ENCODE assay signal across 19 mouse cellular contexts in the genomic region with DNA sequence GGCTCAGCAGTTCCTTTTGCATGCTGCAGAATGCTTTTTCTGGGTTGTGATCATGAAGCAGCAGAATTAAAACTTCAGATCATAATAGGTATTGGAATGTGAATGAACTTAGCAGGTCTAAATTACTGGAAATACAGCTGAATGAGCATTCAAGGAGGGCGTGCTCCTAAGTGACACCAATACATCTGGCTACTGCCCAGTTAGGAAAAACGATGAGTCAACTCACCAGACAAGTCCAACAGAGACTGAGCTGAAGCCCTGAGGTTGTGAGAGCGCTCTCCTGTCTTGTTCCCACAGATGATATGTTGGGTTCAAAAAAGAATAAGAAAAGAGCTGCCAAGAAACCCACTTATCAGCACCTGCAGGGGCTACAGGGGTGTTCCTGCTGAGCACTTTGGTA. TPM values are rescaled to one million over a fixed set of nuclear protein-coding genes. Genes with fewer than 3 reads are reported as not detected.
DNase-seq lines count a peak whose midpoint lies in the region; ATAC-seq and TF ChIP-seq lines count a peak whose summit lies in the region.
"Had no signal": no experiment of that assay in that cellular context is flagged by ENCODE, and none has a peak within 500 bp of the region (broad histone marks: within the 10 kb centered on the region; RNA-seq: fewer than 3 reads in every experiment).

No protein-coding gene starts in this region.

- no peak overlapping the region for H3K4me3 ChIP-seq in kidney, adult 2 months (ENCODE audit: insufficient read depth, low read depth, low read length)
- no peak overlapping the region for H3K4me3 ChIP-seq in MEL (ENCODE audit: control insufficient read depth in 1 of 2, insufficient read depth in 1 of 2, low read depth in 2 of 2, low read length in 2 of 2)
- H3K4me3 ChIP-seq: embryonic facial prominence, embryonic 12.5 days; forebrain, embryonic 15.5 days; heart, embryonic 13.5 days; hindbrain, embryonic 15.5 days had no signal

- H3K9ac ChIP-seq in MEL (ENCODE audit: control insufficient read depth, low read depth, low read length, poor library complexity, severe bottlenecking), result no peak overlapping the region
- H3K9ac ChIP-seq: embryonic facial prominence, embryonic 12.5 days; forebrain, embryonic 15.5 days; heart, embryonic 13.5 days; hindbrain, embryonic 15.5 days had no signal

- no peaks in the 10 kb centered on the region for H3K36me3 ChIP-seq in kidney, adult 2 months (ENCODE audit: control insufficient read depth, insufficient read depth, low read length)
- H3K36me3 ChIP-seq in MEL (ENCODE audit: control insufficient read depth in 1 of 2, insufficient read depth in 2 of 2, low read length in 2 of 2), result no peaks in the 10 kb centered on the region
- H3K36me3 ChIP-seq: embryonic facial prominence, embryonic 12.5 days; forebrain, embryonic 15.5 days; G1E; heart, embryonic 13.5 days; hindbrain, embryonic 15.5 days had no signal

- peak; percentile 33; the same call in 1 of the 2 replicates for ATAC-seq in megakaryocyte-erythroid progenitor cell, adult 5-6 weeks (replicated peaks; ENCODE audit: low FRiP score, low TSS enrichment, poor library complexity, severe bottlenecking)
- ATAC-seq: CD4-positive, CD25-positive, alpha-beta regulatory T cell, adult 4 months; forebrain, embryonic 15.5 days had no signal

- H3K27me3 ChIP-seq in kidney, adult 2 months (replicated peaks; ENCODE audit: control insufficient read depth, insufficient read depth, low read length), result no peaks in the 10 kb centered on the region
- H3K27me3 ChIP-seq in MEL (ENCODE audit: control insufficient read depth in 1 of 2, insufficient read depth in 2 of 2, low read length in 2 of 2), result no peaks in the 10 kb centered on the region
- H3K27me3 ChIP-seq: embryonic facial prominence, embryonic 12.5 days; forebrain, embryonic 15.5 days; heart, embryonic 13.5 days; hindbrain, embryonic 15.5 days had no signal

- no peaks in the 10 kb centered on the region; the same call in 1 of the 2 replicates for H3K4me1 ChIP-seq in kidney, adult 2 months (ENCODE audit: control insufficient read depth, insufficient read depth, low read length)
- peaks cover 0 to 5% of the 10 kb centered on the region in 2 experiments; a peak in 1 of 4 replicates for H3K4me1 ChIP-seq in MEL (ENCODE audit: control insufficient read depth in 1 of 2, insufficient read depth in 2 of 2, low read length in 2 of 2)
- H3K4me1 ChIP-seq: embryonic facial prominence, embryonic 12.5 days; forebrain, embryonic 15.5 days; heart, embryonic 13.5 days; hindbrain, embryonic 15.5 days had no signal

- no peak for TF ChIP-seq RAD21 in MEL (IDR thresholded peaks at IDR 0.05; ENCODE audit: low read depth, low read length)

- no peak for TF ChIP-seq CTCF in kidney, adult 2 months (conservative IDR thresholded peaks at IDR 0.05; ENCODE audit: insufficient read depth, insufficient read length, low read depth, low read length)
- TF ChIP-seq CTCF in MEL (IDR thresholded peaks at IDR 0.05 in 2 of 3, conservative IDR thresholded peaks at IDR 0.05 in 1 of 3; ENCODE audit: control insufficient read depth in 1 of 3, insufficient read depth in 1 of 3, low read depth in 2 of 3, low read length in 3 of 3, poor library complexity in 1 of 3, severe bottlenecking in 1 of 3), result no peak

- H3K79me2 ChIP-seq in MEL (ENCODE audit: control insufficient read depth, insufficient read depth, low read length, poor library complexity), result no peaks in the 10 kb centered on the region

- TF ChIP-seq POLR2A in kidney, adult 2 months (IDR thresholded peaks at IDR 0.05; ENCODE audit: low read depth, low read length), result no peak
- no peak for TF ChIP-seq POLR2A in MEL (IDR thresholded peaks at IDR 0.05; ENCODE audit: control insufficient read depth in 1 of 2, insufficient read depth in 1 of 2, low read depth in 1 of 2, low read length in 2 of 2, poor library complexity in 1 of 2)

- peak in 1 of 2 experiments; percentile 27; a peak in 1 of 4 replicates for TF ChIP-seq EP300 in MEL (IDR thresholded peaks at IDR 0.05; ENCODE audit: low read depth in 1 of 2, low read length in 2 of 2)

- WGBS in kidney, adult 2 months, result 62% methylated on average over 3 of the region's 3 CpGs

- DNase-seq in kidney, adult 2 months, result peak; percentile 28
- no peak for DNase-seq in kidney, adult 9 months
- DNase-seq in MEL (ENCODE audit: low read depth, low spot score), result no peak
- DNase-seq in left cerebral cortex, adult 11 months (ENCODE audit: low spot score), result no peak
- DNase-seq in lung, postnatal 4 days, result no peak
- DNase-seq: adrenal gland, postnatal 10 days; B cell, adult 2 months; cerebellum, adult 11-12 months; cerebellum, adult 9-10 months; cerebellum, postnatal 25 days; gastrocnemius, postnatal 14 days; heart, postnatal 36 days had no signal

- no peaks in the 10 kb centered on the region for H3K9me3 ChIP-seq in MEL (replicated peaks; ENCODE audit: insufficient read depth, low read length)
- H3K9me3 ChIP-seq: embryonic facial prominence, embryonic 12.5 days; forebrain, embryonic 15.5 days; G1E; heart, embryonic 13.5 days; hindbrain, embryonic 15.5 days had no signal

- H3K27ac ChIP-seq in kidney, adult 2 months (ENCODE audit: insufficient read depth, low read depth, low read length), result no peak overlapping the region
- H3K27ac ChIP-seq in MEL (ENCODE audit: control insufficient read depth, low read depth, low read length), result no peak overlapping the region
- H3K27ac ChIP-seq: embryonic facial prominence, embryonic 12.5 days; forebrain, embryonic 15.5 days; heart, embryonic 13.5 days; hindbrain, embryonic 15.5 days had no signal

TF ChIP-seq in MEL, 35 proteins besides CTCF, POLR2A, EP300 and RAD21:
- TF ChIP-seq TCF12 (IDR thresholded peaks at IDR 0.05; ENCODE audit: low read depth, low read length) (0 out of 2 replicates have a peak, but pooled peaks have one; percentile 28), ETS1 (IDR thresholded peaks at IDR 0.05; ENCODE audit: low read depth, low read length) (peak; percentile 41; the same call in 1 of the 2 replicates), NRF1 (IDR thresholded peaks at IDR 0.05; ENCODE audit: insufficient read depth, low read depth, low read length, poor library complexity, severe bottlenecking) (no peak), GATA1 (IDR thresholded peaks at IDR 0.05; ENCODE audit: low read depth, low read length) (peak; percentile 5; the same call in 1 of the 2 replicates)

RNA-seq across cellular contexts. Expression of a gene that starts 11.9 kb away (rescaled TPM):
- polyA plus RNA-seq in kidney, adult 2 months (2012; rRNA removed), result 63.1 and 82.2 TPM in 2 replicates
- 64.0 and 66.3 TPM in 2 replicates for total RNA-seq in MEL (2012; rRNA removed)
- 100 to 1,000 TPM in 1 of 2 experiments, 10 to 100 TPM in 1; 33.1 to 261 TPM for polyA plus RNA-seq in MEL (2012; ENCODE audit: insufficient read depth in 1 of 2, insufficient read length in 2 of 2, low read depth in 1 of 2, low replicate concordance in 2 of 2, missing spikeins in 1 of 2)
- total RNA-seq in megakaryocyte-erythroid progenitor cell, adult 5-6 weeks (2014; fragmentation: Nextera tagmentation), result 69.0 and 85.3 TPM in 2 replicates
- total RNA-seq in megakaryocyte-erythroid progenitor cell, adult 5-6 weeks (2017), result 38.9 and 93.2 TPM in 2 replicates
